Mouse (Mus musculus): ENCODE results near the gene Mfge8. TPM values are rescaled to one million over a fixed set of nuclear protein-coding genes. Genes with fewer than 3 reads are reported as not detected.

Gene Mfge8
- polyA plus RNA-seq, 1 experiment from 2014 or later: 252 TPM

DNA sequence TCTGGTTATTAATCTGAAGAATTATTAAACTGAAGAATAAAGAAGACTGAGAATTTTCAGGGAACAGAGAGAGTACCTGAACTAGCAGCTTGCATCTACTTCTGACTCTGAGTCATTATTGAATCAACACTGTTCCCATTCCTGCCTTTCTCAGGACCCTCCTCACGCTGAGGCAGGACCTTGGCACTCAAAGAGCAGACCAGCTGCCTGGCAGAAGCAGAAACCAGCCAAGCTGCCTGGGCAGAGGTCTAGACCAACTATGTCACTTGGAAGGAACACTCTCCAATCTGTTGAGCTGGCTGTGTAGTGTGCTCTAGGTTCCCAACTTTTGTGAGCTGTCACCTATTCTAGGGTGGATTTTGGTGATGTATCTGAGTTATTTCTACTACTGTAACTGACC, 10.5 kb upstream of the Mfge8 start:
- H3K4me2 ChIP-seq: no peak overlapping the region
- no peak overlapping the region for H3K27ac ChIP-seq (replicated peaks)
- H3K36me3 ChIP-seq: no peaks in the 10 kb centered on the region
- 50% methylated on average over 1 of the region's 1 CpGs for WGBS
- no peak overlapping the region for H3K9ac ChIP-seq
- no peak for ATAC-seq (ENCODE audit: extremely low read depth, insufficient number of reproducible peaks, low FRiP score, low TSS enrichment)
- no peaks in the 10 kb centered on the region for H3K4me1 ChIP-seq
- H3K9me3 ChIP-seq: peaks cover 8% of the 10 kb centered on the region
- H3K27me3 ChIP-seq (replicated peaks): no peaks in the 10 kb centered on the region
- H3K4me3 ChIP-seq: no peak overlapping the region

DNA sequence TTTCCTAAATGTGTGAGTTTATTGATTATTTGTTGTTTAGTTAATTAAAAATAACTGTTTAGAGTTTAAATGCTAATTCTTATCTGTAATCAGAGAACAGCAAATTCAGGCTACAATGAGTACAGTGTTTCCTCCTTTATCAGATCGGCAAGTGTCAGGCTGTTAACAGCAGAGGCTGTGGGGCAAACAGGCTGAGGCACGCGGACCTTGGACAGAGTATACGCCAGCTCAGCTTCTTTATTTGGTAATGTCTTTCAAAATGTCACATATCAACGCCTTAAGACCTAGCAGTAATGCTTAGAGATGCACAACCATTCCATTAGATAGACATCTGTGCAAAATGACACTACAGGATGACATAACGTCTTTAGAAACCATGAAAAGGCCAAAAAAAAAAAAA, 662 bp upstream of the Mfge8 start:
- H3K4me3 ChIP-seq: peak overlapping the region; percentile 83
- WGBS: 34% methylated on average over 6 of the region's 6 CpGs
- H3K4me1 ChIP-seq: peaks cover 32% of the 10 kb centered on the region
- peaks cover 11% of the 10 kb centered on the region for H3K36me3 ChIP-seq
- H3K27me3 ChIP-seq (replicated peaks): no peaks in the 10 kb centered on the region
- ATAC-seq (ENCODE audit: extremely low read depth, insufficient number of reproducible peaks, low FRiP score, low TSS enrichment): no peak
- peak overlapping the region; percentile 89; the same call in 1 of the 2 replicates for H3K9ac ChIP-seq
- no peaks in the 10 kb centered on the region for H3K9me3 ChIP-seq
- peak overlapping the region; percentile 92 for H3K27ac ChIP-seq (replicated peaks)
- peak overlapping the region; percentile 86 for H3K4me2 ChIP-seq

DNA sequence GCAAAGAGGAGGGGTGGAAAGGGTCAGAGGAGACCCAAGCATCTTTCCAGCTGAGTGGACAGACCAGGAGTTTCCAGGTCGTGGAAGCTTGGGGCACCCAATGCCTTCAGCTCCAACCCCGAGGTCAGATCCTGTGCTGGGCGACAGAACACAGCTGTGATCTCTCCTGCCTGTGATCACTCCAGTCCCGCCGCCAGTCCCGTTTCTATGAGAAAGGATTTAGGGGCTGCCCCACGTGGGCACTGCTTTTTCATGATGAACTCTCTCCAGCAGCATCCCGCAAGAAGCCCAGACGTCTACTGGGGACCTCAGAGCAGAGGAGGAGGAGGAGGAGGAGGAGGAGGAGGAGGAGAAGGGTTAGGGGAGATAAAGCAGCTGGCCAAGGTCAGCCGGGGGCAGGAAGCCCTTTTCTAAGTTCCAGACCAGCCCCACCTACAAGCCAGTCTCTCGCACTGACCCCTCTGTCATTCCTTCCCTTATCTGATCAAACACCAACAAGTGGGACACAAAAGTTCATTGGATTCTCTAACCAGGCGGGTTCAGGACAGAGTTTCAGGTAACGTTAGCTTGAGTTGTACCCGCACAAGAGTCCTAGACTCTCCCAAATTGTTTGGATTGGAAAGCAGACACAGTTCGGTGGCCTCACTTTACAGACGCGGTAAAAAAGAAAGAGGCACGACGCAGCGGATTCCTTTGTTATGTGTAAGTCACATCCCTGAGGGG, 768 bp downstream of the Mfge8 start:
- peak overlapping the region; percentile 83 for H3K4me3 ChIP-seq
- peak overlapping the region; percentile 86 for H3K4me2 ChIP-seq
- H3K9me3 ChIP-seq: no peaks in the 10 kb centered on the region
- H3K9ac ChIP-seq: peak overlapping the region; percentile 89
- peaks cover 32% of the 10 kb centered on the region for H3K4me1 ChIP-seq
- H3K27ac ChIP-seq (replicated peaks): peak overlapping the region; percentile 92
- H3K27me3 ChIP-seq (replicated peaks): no peaks in the 10 kb centered on the region
- peaks cover 25% of the 10 kb centered on the region for H3K36me3 ChIP-seq
- ATAC-seq (ENCODE audit: extremely low read depth, insufficient number of reproducible peaks, low FRiP score, low TSS enrichment): no peak
- under 1% methylated on average over 20 of the region's 20 CpGs for WGBS

DNA sequence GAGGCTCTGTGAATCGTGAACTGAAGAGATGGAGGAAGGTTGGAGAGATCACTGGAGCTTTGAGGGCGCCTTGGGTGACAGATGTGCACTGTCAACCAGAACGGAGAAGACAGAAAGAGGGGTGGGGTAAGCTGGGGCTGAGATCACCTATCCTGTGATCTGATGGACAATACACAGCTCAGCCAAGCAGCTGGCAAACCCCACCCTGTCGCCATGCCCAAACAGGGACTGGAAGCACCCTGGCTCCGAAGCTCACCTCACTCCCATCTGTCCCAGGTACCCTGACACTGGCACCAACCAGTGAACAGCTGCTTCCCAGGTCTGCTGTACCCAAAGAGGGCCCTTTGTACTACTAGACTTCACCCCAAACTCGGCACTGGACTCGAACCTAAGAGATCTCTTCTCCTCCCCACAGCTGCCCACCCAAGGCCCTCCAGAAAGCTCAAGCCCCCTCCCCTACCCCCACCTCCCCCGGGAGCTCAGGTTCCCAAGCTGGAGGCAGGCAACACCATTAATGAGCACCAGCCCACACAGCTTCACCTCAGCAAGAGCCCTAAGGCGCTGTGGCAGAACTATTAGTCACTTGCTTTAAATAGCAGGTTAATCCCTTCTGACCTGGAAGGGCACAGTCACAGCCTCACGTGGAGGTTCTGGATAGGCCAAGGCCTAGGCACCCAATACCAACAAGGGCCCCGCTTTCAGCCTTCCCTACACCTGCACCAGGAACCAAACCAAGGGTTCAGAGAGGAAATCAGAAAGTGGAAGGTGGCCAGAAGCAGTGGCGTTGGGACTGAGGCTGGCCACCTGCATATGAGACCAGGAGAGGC, 1.6 kb downstream of the Mfge8 start:
- Histone ChIP-seq H3K27ac (replicated peaks) (peak overlapping the region; percentile 92), H3K4me1 (peaks cover 32% of the 10 kb centered on the region), H3K9ac (peak overlapping the region; percentile 89), H3K36me3 (peaks cover 34% of the 10 kb centered on the region), H3K27me3 (replicated peaks) (no peaks in the 10 kb centered on the region), H3K4me2 (peak overlapping the region; percentile 86), H3K9me3 (no peaks in the 10 kb centered on the region), H3K4me3 (peak overlapping the region; percentile 83)
- no peak for ATAC-seq (ENCODE audit: extremely low read depth, insufficient number of reproducible peaks, low FRiP score, low TSS enrichment)
- 45% methylated on average over 12 of the region's 12 CpGs for WGBS

DNA sequence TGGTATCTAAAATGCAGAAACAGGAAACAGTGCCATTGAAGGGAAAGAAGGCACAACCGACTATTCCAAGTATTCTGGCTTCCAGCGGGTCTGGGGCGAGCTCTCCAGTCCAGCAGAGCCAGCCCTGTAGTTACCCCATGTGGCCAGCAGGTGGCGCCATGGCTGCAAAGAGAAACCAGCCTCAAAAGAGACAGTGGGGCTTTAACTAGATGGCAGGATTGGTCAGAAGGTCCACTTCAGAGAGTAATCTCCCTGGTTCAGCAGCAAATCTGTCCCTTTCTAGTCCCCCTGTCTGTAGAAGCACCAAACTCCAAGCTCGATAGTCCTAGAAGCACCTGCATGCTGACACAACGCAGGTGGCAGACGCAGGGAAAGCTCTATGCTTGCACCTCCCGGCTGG, 8.0 kb downstream of the Mfge8 start:
- no peak overlapping the region for H3K4me3 ChIP-seq
- H3K9me3 ChIP-seq: no peaks in the 10 kb centered on the region
- peaks cover 95% of the 10 kb centered on the region for H3K36me3 ChIP-seq
- WGBS: 37% methylated on average over 8 of the region's 8 CpGs
- ATAC-seq (ENCODE audit: extremely low read depth, insufficient number of reproducible peaks, low FRiP score, low TSS enrichment): no peak
- no peak overlapping the region for H3K4me2 ChIP-seq
- H3K27ac ChIP-seq (replicated peaks): no peak overlapping the region
- no peaks in the 10 kb centered on the region for H3K27me3 ChIP-seq (replicated peaks)
- H3K9ac ChIP-seq: no peak overlapping the region
- H3K4me1 ChIP-seq: peaks cover 14% of the 10 kb centered on the region; the same call in 1 of the 2 replicates

DNA sequence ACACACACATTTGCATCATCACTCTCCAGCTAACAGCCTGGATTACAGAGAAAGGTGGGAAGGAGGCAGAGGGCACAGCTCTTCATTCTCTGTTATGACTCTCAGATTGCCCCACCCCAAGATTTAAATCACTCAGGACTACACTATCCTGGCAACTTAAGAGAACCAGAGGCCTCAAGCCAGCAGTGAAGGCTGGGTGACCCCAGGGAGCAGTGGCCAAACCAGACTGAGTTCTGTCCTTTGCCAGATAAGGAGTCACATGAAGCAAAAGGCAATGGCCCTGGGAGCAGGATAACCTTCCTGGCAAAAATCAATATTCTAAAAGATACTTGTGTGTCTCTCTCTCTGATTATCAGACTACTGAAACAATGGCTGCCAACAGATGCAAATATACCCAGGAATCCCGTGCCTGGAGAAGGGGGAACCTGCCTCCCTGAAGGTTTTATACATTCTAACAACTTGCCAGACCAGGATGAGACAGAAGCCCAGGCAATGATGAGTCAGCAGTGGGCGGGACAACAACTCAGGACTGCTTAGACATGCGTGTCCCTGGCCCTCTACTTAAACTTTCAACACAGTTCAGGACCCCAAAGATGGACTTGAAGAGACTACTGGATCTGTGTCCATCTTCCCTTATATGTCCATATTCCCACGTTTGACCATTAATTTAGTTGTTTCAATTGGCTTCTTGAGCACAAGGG, 8.8 kb downstream of the Mfge8 start:
- no peak overlapping the region for H3K9ac ChIP-seq
- H3K36me3 ChIP-seq: peaks cover 98% of the 10 kb centered on the region
- ATAC-seq (ENCODE audit: extremely low read depth, insufficient number of reproducible peaks, low FRiP score, low TSS enrichment): no peak
- H3K27ac ChIP-seq (replicated peaks): no peak overlapping the region
- no peak overlapping the region for H3K4me2 ChIP-seq
- no peak overlapping the region for H3K4me3 ChIP-seq
- H3K9me3 ChIP-seq: no peaks in the 10 kb centered on the region
- H3K27me3 ChIP-seq (replicated peaks): no peaks in the 10 kb centered on the region
- WGBS: 52% methylated on average over 4 of the region's 4 CpGs
- peaks cover 14% of the 10 kb centered on the region; the same call in 1 of the 2 replicates for H3K4me1 ChIP-seq

DNA sequence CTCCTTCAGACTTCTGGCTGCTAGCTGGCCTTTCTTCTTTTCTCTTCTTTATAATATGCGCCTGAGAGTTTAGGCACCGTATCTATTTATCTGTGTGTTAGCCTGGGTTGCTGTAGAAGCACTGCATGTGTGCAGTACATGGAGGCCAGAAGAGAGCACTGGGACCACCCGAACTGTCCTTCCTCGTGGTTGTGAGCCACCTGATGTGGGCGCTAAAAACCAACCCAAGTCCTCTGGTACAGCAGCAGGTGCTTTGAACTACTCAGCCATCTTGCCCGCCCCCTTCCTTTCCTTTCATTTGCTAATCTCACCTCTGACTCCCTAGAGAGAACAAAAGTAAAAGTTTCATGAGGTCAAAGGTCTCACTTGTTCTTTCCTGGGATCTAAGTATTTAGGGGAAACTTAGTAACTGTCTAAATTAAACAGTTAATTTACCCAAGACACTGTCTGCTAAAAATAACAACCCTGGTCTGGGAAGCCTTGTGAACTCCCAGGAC, 9.5 kb downstream of the Mfge8 start:
- WGBS: 69% methylated on average over 6 of the region's 6 CpGs

DNA sequence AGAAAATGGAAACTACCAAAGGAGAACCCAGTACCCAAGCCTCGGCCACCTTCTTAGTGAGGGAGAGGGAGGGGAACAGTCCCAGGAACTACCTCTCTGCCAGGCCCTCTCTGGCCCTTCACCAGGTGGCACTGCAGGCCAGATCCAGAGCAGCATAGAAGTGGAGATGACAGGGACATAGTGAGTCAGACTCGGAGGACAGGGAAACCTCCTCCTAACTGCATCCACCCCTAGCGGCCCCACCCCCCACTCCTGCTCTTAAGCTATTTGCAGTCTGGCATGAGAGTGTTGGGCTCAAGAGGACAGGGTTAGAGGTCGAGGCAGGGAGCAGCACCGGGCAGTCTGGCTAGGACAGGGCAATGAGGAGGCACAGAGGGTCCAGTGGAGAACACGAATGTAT, 15.5 kb downstream of the Mfge8 start:
- Histone ChIP-seq H3K9me3 (no peaks in the 10 kb centered on the region), H3K9ac (no peak overlapping the region), H3K36me3 (peaks cover 47% of the 10 kb centered on the region), H3K4me3 (no peak overlapping the region), H3K4me1 (peaks cover 47% of the 10 kb centered on the region), H3K27me3 (replicated peaks) (peaks cover 17% of the 10 kb centered on the region), H3K4me2 (no peak overlapping the region), H3K27ac (replicated peaks) (no peak overlapping the region)
- no peak for ATAC-seq (ENCODE audit: extremely low read depth, insufficient number of reproducible peaks, low FRiP score, low TSS enrichment)
- 20% methylated on average over 6 of the region's 6 CpGs for whole genome bisulfite sequencing

More for the DNA sequence above, 9.5 kb downstream of the Mfge8 start:
- Histone ChIP-seq H3K27ac (replicated peaks) (no peak overlapping the region), H3K9me3 (no peaks in the 10 kb centered on the region), H3K4me2 (no peak overlapping the region), H3K9ac (no peak overlapping the region), H3K4me1 (peaks cover 11% of the 10 kb centered on the region), H3K4me3 (no peak overlapping the region), H3K27me3 (replicated peaks) (no peaks in the 10 kb centered on the region), H3K36me3 (peaks cover 98% of the 10 kb centered on the region)
- no peak for ATAC-seq (ENCODE audit: extremely low read depth, insufficient number of reproducible peaks, low FRiP score, low TSS enrichment)

DNA sequence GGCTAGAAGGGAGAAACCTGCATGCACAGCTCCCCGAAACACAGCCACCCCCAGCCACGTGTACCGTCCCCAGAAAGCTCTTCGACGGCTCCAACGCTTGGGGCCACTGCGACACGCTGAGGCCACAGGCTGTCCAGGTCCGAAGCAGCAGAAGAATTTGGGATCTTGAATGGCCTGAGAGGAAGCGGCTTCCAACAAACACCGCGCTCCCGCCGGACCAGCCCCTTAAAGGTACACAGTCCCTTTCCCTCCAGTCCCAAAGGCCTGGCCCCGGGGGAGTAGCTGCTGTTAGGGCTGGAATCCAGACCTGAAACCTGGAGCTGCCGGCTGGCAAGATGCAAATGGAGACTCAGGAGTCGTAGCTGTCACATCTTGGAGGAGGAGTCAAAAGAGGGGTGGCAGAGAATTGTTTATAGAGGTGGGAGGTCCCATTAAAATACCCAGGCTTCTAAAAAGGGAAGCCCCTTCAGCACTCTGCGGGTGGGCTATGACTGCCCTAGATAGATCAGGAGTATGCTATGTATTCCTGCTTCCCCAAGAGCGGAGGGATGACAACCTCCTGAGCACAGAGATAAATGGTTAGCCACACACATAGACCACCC, 17.9 kb downstream of the Mfge8 start, which contains the start of gene Hapln3:
Gene Hapln3, minus strand, starts transcription at position 176 of the 602 bp plus-strand sequence.
- peak within 1 kb of the TSS; percentile 66 for H3K4me2 ChIP-seq
- peaks cover 23% of the 10 kb centered on the region for H3K36me3 ChIP-seq
- H3K4me1 ChIP-seq: peaks cover 47% of the 10 kb centered on the region
- H3K27ac ChIP-seq (replicated peaks): 0 out of 2 replicates have a peak within 1 kb of the TSS, but pooled peaks have one; percentile 5
- no peak for ATAC-seq (ENCODE audit: extremely low read depth, insufficient number of reproducible peaks, low FRiP score, low TSS enrichment)
- H3K9me3 ChIP-seq: no peaks in the 10 kb centered on the region
- H3K27me3 ChIP-seq (replicated peaks): peaks cover 20% of the 10 kb centered on the region
- H3K4me3 ChIP-seq: peak within 1 kb of the TSS; percentile 41
- WGBS: 4% methylated on average over 19 of the region's 19 CpGs
- peak within 1 kb of the TSS; percentile 71 for H3K9ac ChIP-seq

DNA sequence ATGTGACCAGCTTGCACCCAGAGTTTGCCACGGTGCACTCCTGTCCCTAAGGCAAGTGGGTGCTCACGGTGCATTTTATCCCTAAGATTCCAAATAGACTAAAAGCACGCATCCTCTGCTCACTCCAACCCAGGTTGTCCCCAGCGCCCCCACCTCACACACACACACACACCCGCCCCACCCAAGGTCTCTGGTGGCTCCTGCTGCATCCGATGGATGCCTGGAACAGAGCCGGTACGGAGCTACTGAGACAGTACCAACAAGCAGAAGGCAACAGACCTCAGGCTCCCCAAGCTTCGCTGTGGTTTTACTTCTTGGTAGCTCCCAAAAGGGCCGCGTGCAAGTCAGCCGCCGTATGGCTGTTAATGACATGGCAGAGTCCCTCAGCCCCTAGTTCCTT, 18.5 kb downstream of the Mfge8 start:
- Histone ChIP-seq H3K9ac (peak overlapping the region; percentile 71), H3K4me1 (peaks cover 50% of the 10 kb centered on the region), H3K36me3 (peaks cover 18% of the 10 kb centered on the region), H3K4me3 (peak overlapping the region; percentile 41), H3K4me2 (peak overlapping the region; percentile 66), H3K27ac (replicated peaks) (no peak overlapping the region), H3K27me3 (replicated peaks) (peaks cover 20% of the 10 kb centered on the region), H3K9me3 (no peaks in the 10 kb centered on the region)
- ATAC-seq (ENCODE audit: extremely low read depth, insufficient number of reproducible peaks, low FRiP score, low TSS enrichment): no peak
- 13% methylated on average over 13 of the region's 13 CpGs for WGBS

All from heart, embryonic 13.5 days (tissue).